Mouse (Mus musculus): ENCODE results near the gene Pcbp3.

DNA sequence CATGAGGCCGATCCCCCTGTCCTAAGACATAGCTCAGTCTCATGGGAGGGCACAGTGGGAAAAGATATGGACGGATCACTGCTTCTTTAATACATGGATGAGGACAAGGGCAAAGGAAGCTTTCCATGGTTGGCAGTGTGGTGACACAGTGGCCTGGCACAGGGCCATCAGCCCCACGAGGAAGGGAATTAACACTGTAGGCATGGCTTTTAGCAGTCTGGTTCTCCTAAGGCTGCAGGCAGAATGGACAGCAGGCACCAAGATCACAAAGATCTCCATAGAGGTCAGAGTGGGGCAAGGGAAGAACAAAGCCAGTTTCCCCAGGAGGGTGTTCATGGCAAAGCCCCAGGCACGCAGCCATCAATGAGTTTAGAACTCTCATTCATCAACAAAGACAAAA, 146.2 kb downstream of the Pcbp3 start:
- no peak for TF ChIP-seq POLR2A (IDR thresholded peaks at IDR 0.05; ENCODE audit: low read depth, low read length)
- TF ChIP-seq CTCF (conservative IDR thresholded peaks at IDR 0.05; ENCODE audit: insufficient read depth, insufficient read length, low read depth, low read length) = no peak
